Mouse (Mus musculus): Measurements from ENCODE around the gene Grin1. TPM values are rescaled to one million over a fixed set of nuclear protein-coding genes. Genes with fewer than 3 reads are reported as not detected.

Gene Grin1
- polyA plus RNA-seq, 1 experiment from 2014 or later, result 1.0 TPM

- H3K36me3 ChIP-seq, result peaks cover 93% of the 10 kb centered on the region
- H3K27me3 ChIP-seq, result no peaks in the 10 kb centered on the region
- no peaks in the 10 kb centered on the region for H3K4me1 ChIP-seq
- WGBS, result 65% methylated on average over 13 of the region's 13 CpGs
- H3K27ac ChIP-seq, result no peak overlapping the region
- no peaks in the 10 kb centered on the region for H3K9me3 ChIP-seq
- no peak overlapping the region for H3K9ac ChIP-seq
- no peak overlapping the region for H3K4me3 ChIP-seq
- H3K4me2 ChIP-seq (replicated peaks), result no peak overlapping the region
- no peak for ATAC-seq (ENCODE audit: insufficient number of reproducible peaks, insufficient read depth, low FRiP score, low TSS enrichment)
These were observed 39.8 kb downstream of the Grin1 start for GRCm38 (mm10) chr2:25278928-25279882.

GRCm38 (mm10) chr2:25273010-25273409 is 46.0 kb downstream of the Grin1 start:
- Histone ChIP-seq H3K27ac (no peak overlapping the region), H3K9me3 (no peaks in the 10 kb centered on the region), H3K27me3 (no peaks in the 10 kb centered on the region), H3K4me1 (peaks cover 21% of the 10 kb centered on the region), H3K9ac (peak overlapping the region; percentile 86), H3K4me2 (replicated peaks) (peak overlapping the region; percentile 97), H3K36me3 (peaks cover 66% of the 10 kb centered on the region), H3K4me3 (peak overlapping the region; percentile 94)
- no peak for ATAC-seq (ENCODE audit: insufficient number of reproducible peaks, insufficient read depth, low FRiP score, low TSS enrichment)
- WGBS, result 36% methylated on average over 16 of the region's 16 CpGs

- ATAC-seq (ENCODE audit: insufficient number of reproducible peaks, insufficient read depth, low FRiP score, low TSS enrichment), result peak; percentile 36; the same call in 1 of the 2 replicates
- peak overlapping the region; percentile 97 for H3K4me2 ChIP-seq (replicated peaks)
- 0 out of 2 replicates have a peak overlapping the region, but pooled peaks have one; percentile 82 for H3K27ac ChIP-seq
- no peaks in the 10 kb centered on the region for H3K9me3 ChIP-seq
- under 1% methylated on average over 29 of the region's 29 CpGs for WGBS
- H3K27me3 ChIP-seq, result no peaks in the 10 kb centered on the region
- H3K4me3 ChIP-seq, result peak overlapping the region; percentile 94
- H3K4me1 ChIP-seq, result peaks cover 21% of the 10 kb centered on the region
- peak overlapping the region; percentile 86 for H3K9ac ChIP-seq
- H3K36me3 ChIP-seq, result peaks cover 61% of the 10 kb centered on the region
These were observed 46.5 kb downstream of the Grin1 start for GRCm38 (mm10) chr2:25272515-25272914.

GRCm38 (mm10) chr2:25271827-25272511 is 47.0 kb downstream of the Grin1 start, which contains the start of the genes Ssna1 and Anapc2:
Gene Ssna1, minus strand, starts transcription at chr2:25272438.
Gene Anapc2, plus strand, starts transcription at chr2:25272478.
- Histone ChIP-seq H3K9me3 (no peaks in the 10 kb centered on the region), H3K36me3 (peaks cover 59% of the 10 kb centered on the region), H3K4me2 (replicated peaks) (peak within 1 kb of the TSS; percentile 97), H3K4me1 (peaks cover 23% of the 10 kb centered on the region), H3K27me3 (no peaks in the 10 kb centered on the region), H3K27ac (peak within 1 kb of the TSS; percentile 82), H3K9ac (peak within 1 kb of the TSS; percentile 86), H3K4me3 (peak within 1 kb of the TSS; percentile 94)
- peak; percentile 92 for ATAC-seq (ENCODE audit: insufficient number of reproducible peaks, insufficient read depth, low FRiP score, low TSS enrichment)
- 1% methylated on average over 55 of the region's 55 CpGs for WGBS

GRCm38 (mm10) chr2:25267746-25268309 is 51.2 kb downstream of the Grin1 start:
- H3K27me3 ChIP-seq, result peaks cover 23% of the 10 kb centered on the region

GRCm38 (mm10) chr2:25267241-25267640 is 51.7 kb downstream of the Grin1 start:
- no peak for ATAC-seq (ENCODE audit: insufficient number of reproducible peaks, insufficient read depth, low FRiP score, low TSS enrichment)
- Histone ChIP-seq H3K9ac (no peak overlapping the region), H3K4me2 (replicated peaks) (no peak overlapping the region), H3K4me3 (no peak overlapping the region), H3K4me1 (peaks cover 46% of the 10 kb centered on the region), H3K36me3 (peaks cover 32% of the 10 kb centered on the region), H3K27ac (no peak overlapping the region), H3K9me3 (no peaks in the 10 kb centered on the region), H3K27me3 (peaks cover 23% of the 10 kb centered on the region)

More at GRCm38 (mm10) chr2:25267746-25268309, 51.2 kb downstream of the Grin1 start:
- Histone ChIP-seq H3K4me2 (replicated peaks) (no peak overlapping the region), H3K4me3 (no peak overlapping the region), H3K4me1 (peaks cover 46% of the 10 kb centered on the region), H3K9ac (no peak overlapping the region), H3K36me3 (peaks cover 32% of the 10 kb centered on the region), H3K9me3 (no peaks in the 10 kb centered on the region), H3K27ac (no peak overlapping the region)
- ATAC-seq (ENCODE audit: insufficient number of reproducible peaks, insufficient read depth, low FRiP score, low TSS enrichment), result no peak
- WGBS, result 70% methylated on average over 4 of the region's 4 CpGs

- no peak overlapping the region for H3K4me3 ChIP-seq
- no peak overlapping the region for H3K27ac ChIP-seq
- H3K9me3 ChIP-seq, result no peaks in the 10 kb centered on the region
- no peak overlapping the region for H3K9ac ChIP-seq
- no peak for ATAC-seq (ENCODE audit: insufficient number of reproducible peaks, insufficient read depth, low FRiP score, low TSS enrichment)
- WGBS, result 57% methylated on average over 2 of the region's 2 CpGs
- H3K4me1 ChIP-seq, result peaks cover 46% of the 10 kb centered on the region
- H3K4me2 ChIP-seq (replicated peaks), result 0 out of 2 replicates have a peak overlapping the region, but pooled peaks have one; percentile 3
- peaks cover 32% of the 10 kb centered on the region for H3K36me3 ChIP-seq
- H3K27me3 ChIP-seq, result peaks cover 23% of the 10 kb centered on the region
These were observed 52.3 kb downstream of the Grin1 start for GRCm38 (mm10) chr2:25266720-25267119.

GRCm38 (mm10) chr2:25265897-25266656 is 52.9 kb downstream of the Grin1 start:
- peaks cover 32% of the 10 kb centered on the region for H3K36me3 ChIP-seq
- peaks cover 23% of the 10 kb centered on the region for H3K27me3 ChIP-seq
- no peak overlapping the region for H3K9ac ChIP-seq
- ATAC-seq (ENCODE audit: insufficient number of reproducible peaks, insufficient read depth, low FRiP score, low TSS enrichment), result no peak
- 0 out of 2 replicates have a peak overlapping the region, but pooled peaks have one; percentile 3 for H3K4me2 ChIP-seq (replicated peaks)
- peaks cover 40% of the 10 kb centered on the region for H3K4me1 ChIP-seq
- no peaks in the 10 kb centered on the region for H3K9me3 ChIP-seq
- 74% methylated on average over 6 of the region's 6 CpGs for WGBS
- H3K4me3 ChIP-seq, result no peak overlapping the region
- no peak overlapping the region for H3K27ac ChIP-seq

GRCm38 (mm10) chr2:25264851-25265250 is 54.1 kb downstream of the Grin1 start:
- Histone ChIP-seq H3K4me3 (no peak overlapping the region), H3K4me1 (peaks cover 34% of the 10 kb centered on the region), H3K9ac (no peak overlapping the region)

GRCm38 (mm10) chr2:25264286-25264660 is 54.7 kb downstream of the Grin1 start:
- H3K4me1 ChIP-seq, result peaks cover 34% of the 10 kb centered on the region
- H3K9ac ChIP-seq, result 0 out of 2 replicates have a peak overlapping the region, but pooled peaks have one; percentile 74
- H3K27me3 ChIP-seq, result peaks cover 23% of the 10 kb centered on the region
- ATAC-seq (ENCODE audit: insufficient number of reproducible peaks, insufficient read depth, low FRiP score, low TSS enrichment), result no peak
- H3K36me3 ChIP-seq, result peaks cover 14% of the 10 kb centered on the region
- H3K4me2 ChIP-seq (replicated peaks), result peak overlapping the region; percentile 98; the same call in 1 of the 2 replicates
- H3K4me3 ChIP-seq, result peak overlapping the region; percentile 58
- H3K27ac ChIP-seq, result no peak overlapping the region
- WGBS, result 80% methylated on average over 5 of the region's 5 CpGs
- no peaks in the 10 kb centered on the region for H3K9me3 ChIP-seq

More at GRCm38 (mm10) chr2:25264851-25265250, 54.1 kb downstream of the Grin1 start:
- 59% methylated on average over 3 of the region's 3 CpGs for WGBS
- Histone ChIP-seq H3K27ac (no peak overlapping the region), H3K9me3 (no peaks in the 10 kb centered on the region), H3K36me3 (peaks cover 20% of the 10 kb centered on the region), H3K27me3 (peaks cover 23% of the 10 kb centered on the region), H3K4me2 (replicated peaks) (no peak overlapping the region)
- ATAC-seq (ENCODE audit: insufficient number of reproducible peaks, insufficient read depth, low FRiP score, low TSS enrichment), result no peak

Measured in embryonic facial prominence, embryonic 12.5 days (tissue).